Mouse (Mus musculus): ENCODE measurements around the gene Chrm4. TPM values are rescaled to one million over a fixed set of nuclear protein-coding genes. Genes with fewer than 3 reads are reported as not detected.

The Chrm4 gene
- total RNA-seq, 2 experiments from 2014 or later = not detected

DNA sequence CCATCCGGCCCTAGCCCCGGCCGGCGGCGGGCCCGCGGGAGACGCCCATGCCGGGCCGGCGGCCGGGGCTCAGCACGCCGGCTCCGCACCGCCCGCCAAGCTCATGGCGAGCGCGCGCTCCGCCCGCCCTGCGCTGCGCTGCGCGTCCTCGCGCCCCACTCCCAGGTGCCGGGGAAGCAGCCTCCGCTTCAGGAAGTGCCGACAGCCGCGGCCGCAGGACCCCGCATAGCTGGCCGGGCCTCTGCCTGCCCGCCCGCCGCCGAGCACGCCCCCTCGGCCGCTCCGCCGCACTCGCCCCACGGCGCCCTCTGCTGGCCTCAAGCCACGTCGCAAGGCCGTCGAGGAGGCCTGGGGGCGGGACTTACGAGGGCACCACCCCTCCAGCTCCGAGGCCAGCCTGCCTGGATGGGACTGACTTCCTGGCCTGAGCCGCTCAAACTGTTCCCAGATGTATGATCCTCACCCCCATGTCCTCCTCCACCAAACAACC lies 36.4 kb downstream of the Chrm4 start:
- DNase-seq = peak; percentile 99

- no peak for DNase-seq
Observed at GRCm38 (mm10) chr2:91964610-91965204, 37.7 kb downstream of the Chrm4 start.

DNA sequence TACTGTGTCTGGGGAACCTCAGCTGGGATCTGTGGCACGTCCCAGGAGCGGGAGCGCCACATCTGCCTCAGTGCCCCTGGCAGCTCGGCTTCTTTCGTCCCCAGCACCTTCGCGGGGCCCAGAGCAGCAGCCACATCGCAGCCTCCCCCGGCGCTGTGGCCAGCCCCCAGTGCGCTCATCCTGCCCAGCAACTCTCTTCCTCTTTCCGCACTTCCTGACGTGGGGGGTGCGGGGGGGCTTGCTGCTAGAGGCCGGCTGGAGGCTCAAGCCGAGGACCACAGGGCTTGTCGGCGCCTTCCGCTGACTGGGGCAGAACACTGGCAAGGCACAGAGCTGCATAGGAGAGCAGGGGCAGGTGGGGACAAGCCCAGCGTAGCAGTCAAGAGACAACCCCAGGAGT lies 38.4 kb downstream of the Chrm4 start:
- DNase-seq = peak; percentile 77

DNA sequence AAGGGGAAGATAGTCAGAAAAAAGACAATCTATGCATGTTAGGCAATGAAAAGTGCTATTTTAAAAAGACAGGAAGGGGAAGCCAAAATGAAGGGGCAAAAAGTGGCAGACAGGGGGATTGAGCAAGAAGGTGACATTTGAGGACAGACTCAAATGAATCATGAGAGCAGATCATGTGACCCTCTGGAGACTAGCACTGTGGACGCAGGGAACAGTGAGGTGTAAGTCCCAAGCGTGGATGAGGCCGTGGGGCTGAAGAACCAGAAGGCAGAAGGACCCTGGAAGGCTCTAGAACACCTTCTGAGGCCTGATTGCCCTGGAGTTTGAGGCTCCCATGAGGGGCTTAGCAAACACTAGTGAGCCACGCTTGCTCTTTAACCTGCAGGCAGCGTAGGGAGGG lies 39.3 kb downstream of the Chrm4 start:
- DNase-seq = no peak

GRCm38 (mm10) chr2:91967962-91968361 lies 40.9 kb downstream of the Chrm4 start:
- DNase-seq = peak; percentile 61

DNA sequence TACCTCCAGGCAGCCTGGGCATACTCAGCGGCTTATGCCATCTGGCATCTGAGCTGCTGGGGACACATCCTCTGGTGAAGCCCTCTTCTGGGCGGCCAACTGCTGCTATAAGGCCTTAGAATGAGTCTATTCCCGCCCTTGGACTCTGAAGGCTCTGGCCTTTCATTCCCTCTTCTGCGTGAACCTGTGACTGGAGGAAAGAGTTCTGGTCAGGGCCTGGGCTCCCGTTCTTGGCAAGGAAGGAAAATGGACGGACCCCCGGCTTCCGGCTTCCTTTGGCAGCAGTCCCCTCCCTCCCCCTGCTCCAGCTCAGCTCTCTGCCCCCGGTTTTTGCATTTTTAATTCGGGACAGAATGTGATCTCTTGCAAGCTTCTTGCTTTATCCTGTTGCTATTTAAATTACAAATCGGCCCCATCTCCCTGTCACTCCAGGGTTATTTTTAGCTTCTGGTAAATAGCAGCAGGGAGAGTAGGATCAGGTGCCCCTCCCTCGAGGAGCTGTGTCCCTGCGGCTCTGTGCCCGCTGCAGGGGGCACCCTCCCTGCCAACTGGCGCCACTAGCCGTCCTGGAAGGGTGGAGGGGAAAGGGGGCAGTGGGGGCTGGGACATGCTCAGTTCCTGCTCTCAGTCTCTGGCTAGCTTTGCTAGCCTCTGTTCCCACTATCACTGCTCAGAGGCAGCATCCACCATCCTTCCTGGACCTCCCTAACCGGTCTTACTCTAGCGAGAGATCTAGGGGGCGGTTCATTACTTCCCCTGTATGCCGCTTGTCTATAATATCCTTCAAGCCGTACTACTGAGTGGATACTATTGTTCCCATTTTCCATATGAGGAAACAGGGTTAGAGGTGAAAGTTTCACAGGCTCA lies 44.4 kb downstream of the Chrm4 start:
- DNase-seq = peak; percentile 70

GRCm38 (mm10) chr2:91972121-91972566 lies 45.1 kb downstream of the Chrm4 start:
- DNase-seq = no peak

GRCm38 (mm10) chr2:91973416-91974135 lies 46.5 kb downstream of the Chrm4 start:
- no peak for DNase-seq

- no peak for DNase-seq
Observed at GRCm38 (mm10) chr2:91975581-91976541, 48.8 kb downstream of the Chrm4 start, which contains the start of gene Dgkz. TSS of gene Dgkz (minus strand) at chr2:91975864.

DNA sequence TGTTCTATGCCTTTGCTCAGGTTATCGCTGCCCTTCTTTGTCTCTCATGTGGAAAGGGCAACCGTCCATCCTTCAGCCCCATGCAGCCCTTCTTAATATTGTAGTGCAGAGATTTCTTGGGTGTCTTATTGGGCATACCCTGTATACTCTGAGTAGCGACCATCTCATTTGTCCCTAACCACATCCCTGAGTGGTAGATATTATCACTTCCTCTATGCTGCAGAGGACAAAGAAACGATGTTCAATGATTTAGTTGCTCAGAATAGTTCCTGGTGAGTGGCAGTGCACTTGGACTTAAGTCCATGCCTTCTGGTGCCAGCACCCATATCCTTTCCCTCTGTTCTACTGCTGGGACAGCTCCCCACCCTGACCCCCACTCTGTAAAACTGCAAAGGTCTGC lies 50.9 kb downstream of the Chrm4 start:
- DNase-seq = no peak

Small RNA genes within 50 kb of the gene (microRNA-seq; reads per million reads assigned to microRNA genes)
- gene Mir6999 = 0 to 0.41 reads per million in 2 experiments

Other genes with a start within 250 kb of the Chrm4 start
- 10 to 100 TPM; 28.4 to 31.1 TPM for gene Atg13, start 216.7 kb upstream of the Chrm4 start, total RNA-seq (2021)
- 1 to 10 TPM; 4.3 to 4.5 TPM for gene Harbi1, start 216.4 kb upstream of the Chrm4 start, total RNA-seq (2021)
- 10 to 100 TPM; 21.3 to 22.1 TPM for gene Ambra1, start 197.1 kb upstream of the Chrm4 start, total RNA-seq (2021)
- gene Mdk, start 5.0 kb downstream of the Chrm4 start, total RNA-seq (2021) = 100 to 1,000 TPM; 102 to 110 TPM
- gene Gm9821, start 18.5 kb downstream of the Chrm4 start, total RNA-seq (2021) = not detected
- gene Dgkz, start 48.6 kb downstream of the Chrm4 start, total RNA-seq (2021) = 10 to 100 TPM; 76.6 to 80.9 TPM
- gene Creb3l1, start 97.3 kb downstream of the Chrm4 start, total RNA-seq (2021) = 10 to 100 TPM; 16.9 to 18.5 TPM
- 10 to 100 TPM; 38.1 to 41.5 TPM for gene Phf21a, start 165.9 kb downstream of the Chrm4 start, total RNA-seq (2021)